Mouse (Mus musculus) bone marrow, adult 2 months (tissue): Measurements from ENCODE around the gene Hist1h2bm.

Source experiments
- CTCF ChIP-seq: fragments of 200-500 bp; IDR thresholded peaks from 2 replicates; pipeline ENCODE4 v1.5.1; 2011; ENCODE audit warnings: low read length, control low read depth; ENCODE audit not compliant: control insufficient read depth, insufficient read depth
- POLR2A ChIP-seq: fragments of 200-500 bp; IDR thresholded peaks from 2 replicates; pipeline ENCODE4 v1.6.1; 2011; ENCODE audit warnings: low read depth, mild to moderate bottlenecking, control low read depth, low read length, borderline replicate concordance; ENCODE audit not compliant: control insufficient read depth

GRCm38 (mm10) chr13:21710821-21711525 is 10.9 kb upstream of the Hist1h2bm start:
- TF ChIP-seq CTCF (no peak), POLR2A (no peak)
